Mouse (Mus musculus) thymus, postnatal 14 days (tissue): ENCODE measurements around the gene Ypel4.

ENCODE experiments used
- DNase-seq: peaks from one replicate; pipeline ENCODE4 v3.0.0; 2021

Gene Ypel4

GRCm38 (mm10) chr2:84762295-84762694 is 28.4 kb downstream of the Ypel4 start:
- no peak for DNase-seq

- DNase-seq = no peak
Observed at GRCm38 (mm10) chr2:84762818-84763217, 29.0 kb downstream of the Ypel4 start.

- no peak for DNase-seq
Observed at GRCm38 (mm10) chr2:84770501-84770900, 36.6 kb downstream of the Ypel4 start.

- no peak for DNase-seq
Observed at GRCm38 (mm10) chr2:84772454-84772853, 38.6 kb downstream of the Ypel4 start.

- DNase-seq = no peak
Observed at GRCm38 (mm10) chr2:84773195-84773594, 39.3 kb downstream of the Ypel4 start.

- no peak for DNase-seq
Observed at GRCm38 (mm10) chr2:84774751-84775150, 40.9 kb downstream of the Ypel4 start.

- no peak for DNase-seq
Observed at GRCm38 (mm10) chr2:84775241-84775640, 41.4 kb downstream of the Ypel4 start, which contains the start of gene Serping1. Gene Serping1, minus strand, starts transcription at chr2:84775444.

GRCm38 (mm10) chr2:84775665-84776064 is 41.8 kb downstream of the Ypel4 start:
- DNase-seq = no peak

GRCm38 (mm10) chr2:84777706-84778105 is 43.8 kb downstream of the Ypel4 start:
- DNase-seq = no peak

- DNase-seq = peak; percentile 65
Observed at GRCm38 (mm10) chr2:84779210-84779609, 45.4 kb downstream of the Ypel4 start.

- DNase-seq = no peak
Observed at GRCm38 (mm10) chr2:84783315-84783714, 49.5 kb downstream of the Ypel4 start.

- DNase-seq = no peak
Observed at GRCm38 (mm10) chr2:84783840-84784566, 50.1 kb downstream of the Ypel4 start.
